In genomic region chr4:87700508-87700907, GRCm38 (mm10) we compare ENCODE assay signal across 15 mouse cellular contexts.
"Had no signal": no experiment of that assay in that cellular context is flagged by ENCODE, and none has a peak within 500 bp of the region (broad histone marks: within the 10 kb centered on the region; RNA-seq: fewer than 3 reads in every experiment).

No protein-coding gene starts in this region.

- ATAC-seq: liver, postnatal 0 days; lung, postnatal 0 days; midbrain, embryonic 13.5 days; midbrain, embryonic 15.5 days had no signal

- DNase-seq: liver, postnatal 0 days; lung, adult 2 months; lung, postnatal 14 days; lung, postnatal 36 days; retina, postnatal 1 day; right cerebral cortex, adult 18-20 months; right cerebral cortex, postnatal 25 days; right cerebral cortex, postnatal 4 days; spleen, adult 18-20 months; thymus, adult 18-20 months; thymus, postnatal 14 days; thymus, postnatal 36 days had no signal
